Mouse (Mus musculus) macrophage (primary cell): ENCODE measurements around the gene Fmc1. TPM values are rescaled to one million over a fixed set of nuclear protein-coding genes. Genes with fewer than 3 reads are reported as not detected.
"Not testable (repeated sequence)": the region's sequence is repeated elsewhere in the genome, so short reads cannot be mapped to it uniquely, and the experiment has no call there.

ENCODE experiments used
- H3K27ac ChIP-seq: fragments of 350-480 bp; formaldehyde crosslinking; 2 replicates; pipeline ENCODE4 v1.9.0; 2021
- H3K36me3 ChIP-seq: fragments of 350-480 bp; formaldehyde crosslinking; 2 replicates; pipeline ENCODE4 v1.9.0; 2021; ENCODE audit errors: inconsistent target
- H3K4me3 ChIP-seq: fragments of 350-480 bp; formaldehyde crosslinking; 2 replicates; pipeline ENCODE4 v1.9.0; 2021; ENCODE audit errors: inconsistent target
- H3K79me2 ChIP-seq: fragments of 350-480 bp; formaldehyde crosslinking; 2 replicates; pipeline ENCODE4 v1.9.0; 2021; ENCODE audit errors: inconsistent target
- WGBS: methylation state at CpG from one replicate; pipeline ENCODE4 v1.1.7; 2026; ENCODE audit warnings: inconsistent platforms; ENCODE audit not compliant: missing documents; 5-methylcytosine and 5-hydroxymethylcytosine counted together
- polyA plus RNA-seq: library from polyadenylated mRNA; stranded (reverse); fragments of 250-400 nt; gene quantifications from 3 replicates; pipeline ENCODE4 v1.2.4, GENCODE M21; 2018; ENCODE audit warnings: inconsistent platforms

Fmc1 gene
- polyA plus RNA-seq, 1 experiment from 2014 or later: 2.8 TPM

GRCm38 (mm10) chr6:38547005-38547404 is 13.7 kb downstream of the Fmc1 start:
- not testable (repeated sequence) for H3K79me2 ChIP-seq, H3K36me3 ChIP-seq, H3K27ac ChIP-seq, H3K4me3 ChIP-seq
- whole genome bisulfite sequencing: 97% methylated on average over 2 of the region's 2 CpGs

GRCm38 (mm10) chr6:38547707-38548106 is 14.4 kb downstream of the Fmc1 start:
- whole genome bisulfite sequencing: 100% methylated on average over 1 of the region's 1 CpGs
- no peak overlapping the region for H3K27ac ChIP-seq
- no peaks in the 10 kb centered on the region for H3K36me3 ChIP-seq
- no peak overlapping the region for H3K4me3 ChIP-seq
- peaks cover 8% of the 10 kb centered on the region for H3K79me2 ChIP-seq

- H3K27ac ChIP-seq, H3K36me3 ChIP-seq, H3K4me3 ChIP-seq: not testable (repeated sequence)
- whole genome bisulfite sequencing: 94% methylated on average over 7 of the region's 7 CpGs
- H3K79me2 ChIP-seq: peaks cover 17% of the 10 kb centered on the region
Observed at GRCm38 (mm10) chr6:38548595-38548994, 15.3 kb downstream of the Fmc1 start.

- Histone ChIP-seq H3K79me2 (peaks cover 29% of the 10 kb centered on the region), H3K27ac (peak overlapping the region; percentile 95), H3K4me3 (peak overlapping the region; percentile 83)
- not testable (repeated sequence) for H3K36me3 ChIP-seq
- WGBS: 77% methylated on average over 4 of the region's 6 CpGs
Observed at GRCm38 (mm10) chr6:38549840-38550239, 16.5 kb downstream of the Fmc1 start.

GRCm38 (mm10) chr6:38550250-38551061 is 17.2 kb downstream of the Fmc1 start:
- H3K79me2 ChIP-seq: peaks cover 36% of the 10 kb centered on the region
- H3K4me3 ChIP-seq: peak overlapping the region; percentile 83
- no peaks in the 10 kb centered on the region for H3K36me3 ChIP-seq
- peak overlapping the region; percentile 95 for H3K27ac ChIP-seq
- 2% methylated on average over 28 of the region's 28 CpGs for WGBS

GRCm38 (mm10) chr6:38551062-38551988 is 18.0 kb downstream of the Fmc1 start, which contains the start of gene Luc7l2:
TSS of gene Luc7l2 (plus strand) at chr6:38551334.
- H3K4me3 ChIP-seq: peak within 1 kb of the TSS; percentile 83
- H3K36me3 ChIP-seq: no peaks in the 10 kb centered on the region
- WGBS: under 1% methylated on average over 69 of the region's 98 CpGs
- H3K27ac ChIP-seq: peak within 1 kb of the TSS; percentile 95
- H3K79me2 ChIP-seq: peaks cover 44% of the 10 kb centered on the region

GRCm38 (mm10) chr6:38551989-38552635 is 18.8 kb downstream of the Fmc1 start:
- Histone ChIP-seq H3K79me2 (peaks cover 52% of the 10 kb centered on the region), H3K4me3 (peak overlapping the region; percentile 71)
- WGBS: under 1% methylated on average over 25 of the region's 32 CpGs

GRCm38 (mm10) chr6:38552636-38553000 is 19.3 kb downstream of the Fmc1 start:
- Histone ChIP-seq H3K27ac (peak overlapping the region; percentile 47), H3K36me3 (no peaks in the 10 kb centered on the region), H3K4me3 (peak overlapping the region; percentile 71), H3K79me2 (peaks cover 57% of the 10 kb centered on the region)
- WGBS: 10% methylated on average over 3 of the region's 5 CpGs

More at GRCm38 (mm10) chr6:38551989-38552635, 18.8 kb downstream of the Fmc1 start:
- H3K36me3 ChIP-seq: no peaks in the 10 kb centered on the region
- H3K27ac ChIP-seq: peak overlapping the region; percentile 47

GRCm38 (mm10) chr6:38576096-38576495 is 42.8 kb downstream of the Fmc1 start:
- Histone ChIP-seq H3K4me3 (no peak overlapping the region), H3K79me2 (peaks cover 100% of the 10 kb centered on the region), H3K36me3 (peaks cover 43% of the 10 kb centered on the region), H3K27ac (no peak overlapping the region)
- 61% methylated on average over 2 of the region's 2 CpGs for WGBS

- H3K36me3 ChIP-seq: peaks cover 45% of the 10 kb centered on the region
- 91% methylated on average over 3 of the region's 3 CpGs for WGBS
Observed at GRCm38 (mm10) chr6:38580112-38580857, 47.0 kb downstream of the Fmc1 start.

GRCm38 (mm10) chr6:38581711-38582110 is 48.4 kb downstream of the Fmc1 start:
- peaks cover 77% of the 10 kb centered on the region for H3K79me2 ChIP-seq
- no peak overlapping the region for H3K4me3 ChIP-seq
- 94% methylated on average over 3 of the region's 3 CpGs for WGBS
- H3K27ac ChIP-seq: no peak overlapping the region
- H3K36me3 ChIP-seq: peaks cover 55% of the 10 kb centered on the region

More at GRCm38 (mm10) chr6:38580112-38580857, 47.0 kb downstream of the Fmc1 start:
- H3K27ac ChIP-seq: no peak overlapping the region
- no peak overlapping the region for H3K4me3 ChIP-seq
- peaks cover 91% of the 10 kb centered on the region for H3K79me2 ChIP-seq
